Mouse (Mus musculus): ENCODE data around the gene Elmod1. TPM values are rescaled to one million over a fixed set of nuclear protein-coding genes. Genes with fewer than 3 reads are reported as not detected.

The Elmod1 gene
- polyA plus RNA-seq, 1 experiment from 2014 or later: 4.5 TPM

GRCm38 (mm10) chr9:53910331-53910730, 64.8 kb downstream of the Elmod1 start:
- Histone ChIP-seq H3K27ac (replicated peaks) (no peak overlapping the region), H3K4me3 (replicated peaks) (no peak overlapping the region), H3K4me2 (replicated peaks) (no peak overlapping the region), H3K9me3 (replicated peaks) (no peaks in the 10 kb centered on the region), H3K9ac (no peak overlapping the region), H3K27me3 (no peaks in the 10 kb centered on the region), H3K36me3 (no peaks in the 10 kb centered on the region), H3K4me1 (no peaks in the 10 kb centered on the region)
- WGBS: 80% methylated on average over 5 of the region's 5 CpGs
- ATAC-seq (ENCODE audit: insufficient number of reproducible peaks, low FRiP score, low TSS enrichment, low read depth): no peak

GRCm38 (mm10) chr9:53906798-53907197, 68.3 kb downstream of the Elmod1 start:
- H3K36me3 ChIP-seq: no peaks in the 10 kb centered on the region
- WGBS: 68% methylated on average over 10 of the region's 10 CpGs
- no peaks in the 10 kb centered on the region for H3K4me1 ChIP-seq
- H3K9me3 ChIP-seq (replicated peaks): no peaks in the 10 kb centered on the region
- no peak for ATAC-seq (ENCODE audit: insufficient number of reproducible peaks, low FRiP score, low TSS enrichment, low read depth)
- no peak overlapping the region for H3K4me3 ChIP-seq (replicated peaks)
- H3K27ac ChIP-seq (replicated peaks): no peak overlapping the region
- H3K4me2 ChIP-seq (replicated peaks): no peak overlapping the region
- no peak overlapping the region for H3K9ac ChIP-seq
- no peaks in the 10 kb centered on the region for H3K27me3 ChIP-seq

- H3K9me3 ChIP-seq (replicated peaks): no peaks in the 10 kb centered on the region
- ATAC-seq (ENCODE audit: insufficient number of reproducible peaks, low FRiP score, low TSS enrichment, low read depth): no peak
- no peak overlapping the region for H3K27ac ChIP-seq (replicated peaks)
- no peak overlapping the region for H3K4me3 ChIP-seq (replicated peaks)
- H3K27me3 ChIP-seq: no peaks in the 10 kb centered on the region
- WGBS: 45% methylated on average over 3 of the region's 3 CpGs
- no peaks in the 10 kb centered on the region for H3K36me3 ChIP-seq
- no peaks in the 10 kb centered on the region for H3K4me1 ChIP-seq
- H3K9ac ChIP-seq: no peak overlapping the region
- no peak overlapping the region for H3K4me2 ChIP-seq (replicated peaks)
Measured at GRCm38 (mm10) chr9:53905418-53905817, 69.7 kb downstream of the Elmod1 start.

- Histone ChIP-seq H3K9me3 (replicated peaks) (no peaks in the 10 kb centered on the region), H3K4me2 (replicated peaks) (no peak overlapping the region), H3K4me3 (replicated peaks) (no peak overlapping the region), H3K36me3 (no peaks in the 10 kb centered on the region), H3K27ac (replicated peaks) (no peak overlapping the region), H3K27me3 (no peaks in the 10 kb centered on the region), H3K4me1 (no peaks in the 10 kb centered on the region), H3K9ac (no peak overlapping the region)
- ATAC-seq (ENCODE audit: insufficient number of reproducible peaks, low FRiP score, low TSS enrichment, low read depth): no peak
- 86% methylated on average over 7 of the region's 7 CpGs for WGBS
Measured at GRCm38 (mm10) chr9:53903215-53903842, 71.8 kb downstream of the Elmod1 start.

- no peaks in the 10 kb centered on the region for H3K27me3 ChIP-seq
- WGBS: 78% methylated on average over 6 of the region's 6 CpGs
Measured at GRCm38 (mm10) chr9:53899836-53900235, 75.3 kb downstream of the Elmod1 start.

GRCm38 (mm10) chr9:53895827-53896226, 79.3 kb downstream of the Elmod1 start:
- H3K4me1 ChIP-seq: no peaks in the 10 kb centered on the region
- no peaks in the 10 kb centered on the region for H3K27me3 ChIP-seq
- no peak overlapping the region for H3K9ac ChIP-seq
- ATAC-seq (ENCODE audit: insufficient number of reproducible peaks, low FRiP score, low TSS enrichment, low read depth): no peak
- H3K36me3 ChIP-seq: no peaks in the 10 kb centered on the region
- WGBS: 56% methylated on average over 7 of the region's 7 CpGs
- H3K27ac ChIP-seq (replicated peaks): no peak overlapping the region
- H3K9me3 ChIP-seq (replicated peaks): no peaks in the 10 kb centered on the region
- no peak overlapping the region for H3K4me3 ChIP-seq (replicated peaks)
- H3K4me2 ChIP-seq (replicated peaks): no peak overlapping the region

More at GRCm38 (mm10) chr9:53899836-53900235, 75.3 kb downstream of the Elmod1 start:
- no peak overlapping the region for H3K9ac ChIP-seq
- H3K4me2 ChIP-seq (replicated peaks): no peak overlapping the region
- no peak overlapping the region for H3K4me3 ChIP-seq (replicated peaks)
- H3K4me1 ChIP-seq: no peaks in the 10 kb centered on the region
- no peak for ATAC-seq (ENCODE audit: insufficient number of reproducible peaks, low FRiP score, low TSS enrichment, low read depth)
- H3K9me3 ChIP-seq (replicated peaks): no peaks in the 10 kb centered on the region
- no peak overlapping the region for H3K27ac ChIP-seq (replicated peaks)
- no peaks in the 10 kb centered on the region for H3K36me3 ChIP-seq

GRCm38 (mm10) chr9:53890075-53890474, 85.0 kb downstream of the Elmod1 start:
- H3K4me1 ChIP-seq: no peaks in the 10 kb centered on the region
- ATAC-seq (ENCODE audit: insufficient number of reproducible peaks, low FRiP score, low TSS enrichment, low read depth): no peak
- H3K27me3 ChIP-seq: no peaks in the 10 kb centered on the region
- no peak overlapping the region for H3K4me3 ChIP-seq (replicated peaks)
- no peaks in the 10 kb centered on the region for H3K9me3 ChIP-seq (replicated peaks)
- 10% methylated on average over 1 of the region's 1 CpGs for WGBS
- no peak overlapping the region for H3K27ac ChIP-seq (replicated peaks)
- no peak overlapping the region for H3K4me2 ChIP-seq (replicated peaks)
- H3K36me3 ChIP-seq: no peaks in the 10 kb centered on the region
- no peak overlapping the region for H3K9ac ChIP-seq

GRCm38 (mm10) chr9:53883588-53884280, 91.4 kb downstream of the Elmod1 start:
- H3K4me1 ChIP-seq: no peaks in the 10 kb centered on the region
- no peak overlapping the region for H3K9ac ChIP-seq
- H3K36me3 ChIP-seq: no peaks in the 10 kb centered on the region
- no peak for ATAC-seq (ENCODE audit: insufficient number of reproducible peaks, low FRiP score, low TSS enrichment, low read depth)
- 89% methylated on average over 23 of the region's 23 CpGs for WGBS
- H3K27ac ChIP-seq (replicated peaks): no peak overlapping the region
- no peak overlapping the region for H3K4me2 ChIP-seq (replicated peaks)
- H3K27me3 ChIP-seq: no peaks in the 10 kb centered on the region
- no peak overlapping the region for H3K4me3 ChIP-seq (replicated peaks)
- H3K9me3 ChIP-seq (replicated peaks): no peaks in the 10 kb centered on the region

- H3K9ac ChIP-seq: no peak overlapping the region
- H3K4me1 ChIP-seq: no peaks in the 10 kb centered on the region
- H3K27ac ChIP-seq (replicated peaks): no peak overlapping the region
- no peak for ATAC-seq (ENCODE audit: insufficient number of reproducible peaks, low FRiP score, low TSS enrichment, low read depth)
- WGBS: 41% methylated on average over 2 of the region's 2 CpGs
- H3K27me3 ChIP-seq: no peaks in the 10 kb centered on the region
- no peaks in the 10 kb centered on the region for H3K36me3 ChIP-seq
- H3K4me2 ChIP-seq (replicated peaks): no peak overlapping the region
- no peaks in the 10 kb centered on the region for H3K9me3 ChIP-seq (replicated peaks)
- H3K4me3 ChIP-seq (replicated peaks): no peak overlapping the region
Measured at GRCm38 (mm10) chr9:53877423-53877822, 97.7 kb downstream of the Elmod1 start.

- Histone ChIP-seq H3K36me3 (no peaks in the 10 kb centered on the region), H3K27me3 (no peaks in the 10 kb centered on the region), H3K4me1 (no peaks in the 10 kb centered on the region), H3K4me2 (replicated peaks) (no peak overlapping the region), H3K9me3 (replicated peaks) (no peaks in the 10 kb centered on the region), H3K4me3 (replicated peaks) (no peak overlapping the region), H3K9ac (no peak overlapping the region), H3K27ac (replicated peaks) (no peak overlapping the region)
- ATAC-seq (ENCODE audit: insufficient number of reproducible peaks, low FRiP score, low TSS enrichment, low read depth): no peak
- 74% methylated on average over 8 of the region's 8 CpGs for WGBS
Measured at GRCm38 (mm10) chr9:53873239-53873638, 101.9 kb downstream of the Elmod1 start.
